Mouse (Mus musculus): ENCODE measurements around the gene Csnk1g2. TPM values are rescaled to one million over a fixed set of nuclear protein-coding genes. Genes with fewer than 3 reads are reported as not detected.

Gene Csnk1g2
- polyA plus RNA-seq, 1 experiment = 252 TPM

GRCm38 (mm10) chr10:80663485-80664196 is 41.0 kb downstream of the Csnk1g2 start:
- DNase-seq (ENCODE audit: extremely low spot score in 1 of 2, low spot score in 1 of 2) = no peak

- DNase-seq (ENCODE audit: extremely low spot score in 1 of 2, low spot score in 1 of 2) = peak in 1 of 2 experiments; percentile 33
These were observed 41.8 kb downstream of the Csnk1g2 start for GRCm38 (mm10) chr10:80664197-80665015.

- no peak for DNase-seq (ENCODE audit: extremely low spot score in 1 of 2, low spot score in 1 of 2)
These were observed 42.4 kb downstream of the Csnk1g2 start for GRCm38 (mm10) chr10:80665016-80665380.

- DNase-seq (ENCODE audit: extremely low spot score in 1 of 2, low spot score in 1 of 2) = no peak
These were observed 42.8 kb downstream of the Csnk1g2 start for GRCm38 (mm10) chr10:80665459-80665858.

GRCm38 (mm10) chr10:80665981-80666733 is 43.5 kb downstream of the Csnk1g2 start:
- no peak for DNase-seq (ENCODE audit: extremely low spot score in 1 of 2, low spot score in 1 of 2)

GRCm38 (mm10) chr10:80666837-80667412 is 44.3 kb downstream of the Csnk1g2 start:
- no peak for DNase-seq (ENCODE audit: extremely low spot score in 1 of 2, low spot score in 1 of 2)

- no peak for DNase-seq (ENCODE audit: extremely low spot score in 1 of 2, low spot score in 1 of 2)
These were observed 46.0 kb downstream of the Csnk1g2 start for GRCm38 (mm10) chr10:80668614-80669013.

- no peak for DNase-seq (ENCODE audit: extremely low spot score in 1 of 2, low spot score in 1 of 2)
These were observed 46.4 kb downstream of the Csnk1g2 start for GRCm38 (mm10) chr10:80669018-80669417.

GRCm38 (mm10) chr10:80669737-80670485 is 47.3 kb downstream of the Csnk1g2 start:
- no peak for DNase-seq (ENCODE audit: extremely low spot score in 1 of 2, low spot score in 1 of 2)

GRCm38 (mm10) chr10:80670531-80670930 is 47.9 kb downstream of the Csnk1g2 start:
- DNase-seq (ENCODE audit: extremely low spot score in 1 of 2, low spot score in 1 of 2) = no peak

GRCm38 (mm10) chr10:80671251-80671650 is 48.6 kb downstream of the Csnk1g2 start:
- no peak for DNase-seq (ENCODE audit: extremely low spot score in 1 of 2, low spot score in 1 of 2)

- DNase-seq (ENCODE audit: extremely low spot score in 1 of 2, low spot score in 1 of 2) = no peak
These were observed 49.5 kb downstream of the Csnk1g2 start for GRCm38 (mm10) chr10:80671936-80672690.

- DNase-seq (ENCODE audit: extremely low spot score in 1 of 2, low spot score in 1 of 2) = no peak
These were observed 51.1 kb downstream of the Csnk1g2 start for GRCm38 (mm10) chr10:80673690-80674089.

GRCm38 (mm10) chr10:80674161-80674711 is 51.6 kb downstream of the Csnk1g2 start:
- no peak for DNase-seq (ENCODE audit: extremely low spot score in 1 of 2, low spot score in 1 of 2)

- no peak for DNase-seq (ENCODE audit: extremely low spot score in 1 of 2, low spot score in 1 of 2)
These were observed 52.3 kb downstream of the Csnk1g2 start for GRCm38 (mm10) chr10:80674851-80675404.

GRCm38 (mm10) chr10:80675405-80676197 is 53.0 kb downstream of the Csnk1g2 start:
- DNase-seq (ENCODE audit: extremely low spot score in 1 of 2, low spot score in 1 of 2) = no peak

- DNase-seq (ENCODE audit: extremely low spot score in 1 of 2, low spot score in 1 of 2) = peak; percentile 99
These were observed 53.7 kb downstream of the Csnk1g2 start for GRCm38 (mm10) chr10:80676198-80676928.

All from frontal cortex, adult 2 months (tissue).